Mouse (Mus musculus) c-Kit-positive CD71-positive TER-119-positive erythroid progenitor cells, embryonic 14.5 days (primary cell): Measurements from ENCODE around the gene Oxtr.

Experiments
- DNase-seq: peaks from one replicate; pipeline ENCODE4 v3.0.0-alpha.2; 2013; ENCODE audit warnings: low spot score

Oxtr gene

GRCm38 (mm10) chr6:112488821-112489180 lies 942 bp downstream of the Oxtr start:
- DNase-seq: no peak

DNA sequence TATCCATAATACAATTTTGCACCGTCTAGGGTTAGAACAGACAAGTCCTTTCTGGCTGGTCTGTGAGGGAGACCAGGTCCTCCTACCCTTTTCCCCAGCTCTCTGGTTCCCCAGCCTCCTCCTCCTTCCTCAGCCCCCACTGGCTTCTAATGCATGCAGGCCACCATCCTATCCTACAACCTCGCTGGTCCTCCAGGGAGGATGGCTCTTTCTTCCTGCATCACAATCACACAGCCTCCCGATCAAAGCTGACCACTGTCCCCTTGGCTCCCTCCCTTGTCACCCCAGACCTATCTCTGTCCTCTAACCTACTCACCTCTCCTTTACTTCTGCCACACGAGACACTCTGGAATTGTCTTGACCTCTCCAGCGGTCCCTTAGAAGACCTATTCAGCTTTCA lies 1.8 kb downstream of the Oxtr start:
- no peak for DNase-seq

GRCm38 (mm10) chr6:112484316-112484715 lies 5.4 kb downstream of the Oxtr start:
- DNase-seq: no peak

DNA sequence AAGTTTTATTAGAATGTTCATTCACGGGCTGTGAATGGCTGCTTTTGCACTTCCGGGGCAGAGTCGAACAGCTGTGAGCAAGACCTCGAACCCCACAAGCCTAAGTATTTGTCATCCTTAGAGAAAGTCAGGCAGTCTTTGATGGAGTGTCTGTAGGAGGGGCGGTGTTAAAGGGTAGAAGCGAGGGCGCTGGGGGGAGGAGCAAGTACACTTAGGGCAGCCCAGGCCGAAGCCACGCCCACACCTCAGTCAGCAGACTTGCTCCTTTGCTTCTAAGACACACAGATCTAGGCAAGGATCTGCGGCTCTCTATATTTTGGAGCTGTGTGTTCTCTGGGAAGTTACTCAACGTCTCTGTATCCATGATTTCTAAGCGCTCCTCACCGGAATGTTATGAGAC lies 9.9 kb downstream of the Oxtr start:
- no peak for DNase-seq

DNA sequence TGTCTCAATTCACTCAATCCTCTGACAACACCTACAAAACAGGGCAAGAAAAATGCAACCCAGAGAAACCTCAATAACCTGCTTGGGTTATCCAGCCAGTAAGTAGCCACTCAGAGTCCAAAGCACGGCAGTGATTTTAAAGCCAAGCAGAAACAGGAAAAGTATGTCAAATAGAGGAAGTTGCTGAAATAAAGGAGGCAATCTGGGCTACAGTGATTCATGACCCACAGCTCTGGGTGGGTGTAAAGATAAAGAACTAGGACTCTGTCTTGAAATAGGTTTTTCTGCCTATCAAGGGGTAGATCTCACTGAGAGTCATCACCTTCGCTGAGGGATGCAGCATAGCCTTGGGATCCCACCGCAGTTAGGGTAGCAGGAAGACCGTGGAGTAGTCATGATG lies 18.1 kb downstream of the Oxtr start:
- no peak for DNase-seq

- no peak for DNase-seq
Measured at GRCm38 (mm10) chr6:112466001-112466400, 23.7 kb downstream of the Oxtr start.

GRCm38 (mm10) chr6:112465441-112465840 lies 24.3 kb downstream of the Oxtr start:
- DNase-seq: no peak

DNA sequence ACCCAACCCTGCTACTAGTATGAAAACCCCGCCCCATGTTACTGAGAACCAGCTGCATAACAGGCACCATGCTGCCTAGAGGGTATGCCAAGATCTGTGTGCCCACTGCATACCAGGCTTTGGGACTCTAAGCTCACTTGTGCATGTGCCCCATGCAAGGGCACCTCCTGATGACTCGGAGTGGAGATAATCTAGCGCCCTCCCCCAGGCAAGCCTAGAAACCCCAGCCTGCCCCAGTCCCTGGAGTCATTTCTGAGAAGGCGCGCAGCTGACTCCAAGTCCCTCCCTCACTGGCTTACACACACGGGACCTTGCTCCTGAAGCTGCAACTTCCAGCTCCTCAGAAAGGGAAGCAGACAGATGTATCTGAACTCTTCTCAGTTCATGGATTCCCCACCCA lies 26.4 kb downstream of the Oxtr start:
- DNase-seq: no peak

DNA sequence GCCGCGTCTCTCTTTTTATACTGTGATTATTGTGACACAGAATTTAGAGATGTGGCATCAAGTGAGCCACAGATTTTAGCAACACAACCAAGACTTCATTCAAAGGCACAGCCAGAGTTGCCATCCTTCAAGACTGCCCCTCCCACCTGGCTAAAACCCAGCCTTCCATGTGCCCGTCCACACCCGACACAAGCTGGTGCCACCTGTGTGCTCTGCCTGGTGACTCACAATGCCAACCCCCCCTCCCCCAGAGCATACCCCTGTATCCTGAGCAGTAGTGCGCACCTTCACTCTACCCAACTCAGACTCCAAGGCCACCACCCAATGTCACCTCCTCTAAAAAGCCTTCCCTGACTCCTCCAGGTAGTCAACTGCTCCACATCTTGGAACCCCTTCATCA lies 28.3 kb downstream of the Oxtr start:
- DNase-seq: no peak

- DNase-seq: no peak
Measured at GRCm38 (mm10) chr6:112459341-112459749, 30.4 kb downstream of the Oxtr start, which contains the start of gene Cav3. Cav3 (plus strand) TSS chr6:112459505.

- no peak for DNase-seq
Measured at GRCm38 (mm10) chr6:112445675-112446074, 44.1 kb downstream of the Oxtr start.

GRCm38 (mm10) chr6:112426018-112426732 lies 63.6 kb downstream of the Oxtr start:
- no peak for DNase-seq

DNA sequence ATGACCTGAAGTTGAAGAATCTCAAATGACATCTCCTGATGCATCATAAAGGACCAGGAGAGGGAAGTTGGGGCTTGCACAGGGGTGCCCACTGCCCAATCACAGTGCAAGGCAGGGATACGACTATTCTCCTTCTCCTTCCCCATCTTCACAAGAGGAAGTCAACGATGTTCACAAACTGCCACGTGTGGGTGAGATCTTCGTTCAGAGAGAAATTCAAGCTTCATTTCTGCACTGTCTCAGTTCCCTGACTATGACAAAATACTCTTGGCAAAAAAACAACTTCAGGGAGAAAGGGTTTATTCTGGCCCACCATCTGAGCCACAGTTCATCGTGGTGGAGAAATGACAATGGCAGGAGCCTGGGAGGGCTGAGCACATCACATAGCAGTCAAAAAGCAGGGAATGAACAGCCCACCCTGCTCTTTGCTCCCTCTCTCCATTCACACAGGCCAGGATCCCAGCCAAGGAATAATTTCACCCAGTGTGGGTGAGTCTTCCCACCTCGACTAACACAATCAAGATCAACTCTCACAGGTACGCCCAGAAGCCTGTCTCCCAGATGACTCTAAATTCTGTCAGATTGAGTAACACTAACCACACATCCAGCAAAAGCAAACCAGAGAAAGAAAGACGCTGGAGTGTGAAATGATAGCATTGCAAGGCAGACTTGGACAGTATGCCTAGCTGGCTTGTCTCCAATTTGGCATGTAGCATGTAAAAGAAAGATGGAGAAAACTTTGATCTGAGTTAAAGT lies 65.8 kb downstream of the Oxtr start:
- no peak for DNase-seq
